Mouse (Mus musculus) heart, embryonic 11.5 days (tissue): Measurements from ENCODE around the gene Hrh3. TPM values are rescaled to one million over a fixed set of nuclear protein-coding genes. Genes with fewer than 3 reads are reported as not detected.

Experiments
- ATAC-seq: fragments of 200-750 bp; cut with Nextera tagmentation; replicated peaks from 2 replicates; pipeline ENCODE4 v1.8.0; 2017; ENCODE audit warnings: moderate library complexity; ENCODE audit not compliant: insufficient number of reproducible peaks, low FRiP score, low TSS enrichment
- H3K27ac ChIP-seq: fragments of 300-500 bp; sonication (generic); 2 replicates; pipeline ENCODE4 v1.5.1; 2014; ENCODE audit warnings: mild to moderate bottlenecking, low read depth, low read length
- H3K27me3 ChIP-seq: fragments of 300-500 bp; sonication (generic); 2 replicates; pipeline ENCODE4 v1.6.1; 2014; ENCODE audit warnings: mild to moderate bottlenecking, low read length, mixed read lengths; ENCODE audit not compliant: control insufficient read depth, insufficient read depth
- H3K36me3 ChIP-seq: fragments of 300-500 bp; sonication (generic); 2 replicates; pipeline ENCODE4 v1.6.1; 2014; ENCODE audit warnings: mild to moderate bottlenecking, low read length, moderate library complexity, mixed read lengths; ENCODE audit not compliant: control insufficient read depth, insufficient read depth
- H3K4me1 ChIP-seq: fragments of 300-500 bp; sonication (generic); 2 replicates; pipeline ENCODE4 v1.6.1; 2014; ENCODE audit warnings: low read length; ENCODE audit not compliant: control insufficient read depth, insufficient read depth
- H3K4me2 ChIP-seq: fragments of 300-500 bp; sonication (generic); 2 replicates; pipeline ENCODE4 v1.6.1; 2014; ENCODE audit warnings: mild to moderate bottlenecking, moderate library complexity
- H3K4me3 ChIP-seq: fragments of 300-500 bp; sonication (generic); 2 replicates; pipeline ENCODE4 v1.5.1; 2014; ENCODE audit warnings: low read depth, low read length
- H3K9ac ChIP-seq: fragments of 300-500 bp; sonication (generic); 2 replicates; pipeline ENCODE4 v1.6.1; 2014; ENCODE audit warnings: mild to moderate bottlenecking, low read depth, low read length, moderate library complexity
- H3K9me3 ChIP-seq: fragments of 300-500 bp; sonication (generic); replicated peaks from 2 replicates; pipeline ENCODE4 v1.6.1; 2016; ENCODE audit warnings: low read length; ENCODE audit not compliant: control insufficient read depth
- WGBS: fragments of 180-500 bp; shearing (Covaris S2); extraction: QIAGEN DNeasy Blood & Tissue Kit; methylation state at CpG from one replicate; pipeline ENCODE4 v1.1.7; 2014; ENCODE audit not compliant: insufficient replicate concordance; 5-methylcytosine and 5-hydroxymethylcytosine counted together
- polyA plus RNA-seq: library from polyadenylated mRNA; unstranded; fragments of >200 nt; fragmentation: Nextera tagmentation; extraction: Ambion mirVana; gene quantifications from 2 replicates; pipeline ENCODE4 v1.2.1, GENCODE M21; 2014

Gene Hrh3
- polyA plus RNA-seq, 1 experiment from 2014 or later = not detected

DNA sequence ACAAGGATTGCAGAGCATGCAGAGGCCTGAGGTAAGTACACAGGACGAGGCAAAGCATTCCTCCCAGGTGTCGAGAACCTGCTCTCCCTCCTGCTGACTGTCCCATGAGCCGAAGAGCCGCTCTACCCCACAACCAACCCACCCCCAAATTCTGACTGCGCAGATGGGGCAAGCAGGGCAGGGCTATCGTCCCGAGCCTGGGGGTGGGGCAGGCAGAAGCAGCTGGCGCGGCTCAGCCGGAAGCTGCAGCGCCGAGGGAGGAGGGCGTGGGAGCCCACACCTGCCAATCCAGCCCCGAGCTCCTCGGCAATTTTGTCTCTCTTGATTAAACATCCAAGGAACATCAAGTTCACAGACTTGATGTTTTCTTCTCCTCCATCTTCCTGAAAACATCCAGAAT is 4.8 kb downstream of the Hrh3 start:
- peaks cover 76% of the 10 kb centered on the region for H3K27me3 ChIP-seq
- no peaks in the 10 kb centered on the region for H3K36me3 ChIP-seq
- WGBS = 7% methylated on average over 15 of the region's 15 CpGs
- H3K27ac ChIP-seq = no peak overlapping the region
- H3K4me1 ChIP-seq = peaks cover 9% of the 10 kb centered on the region
- no peak overlapping the region for H3K9ac ChIP-seq
- H3K4me3 ChIP-seq = no peak overlapping the region
- H3K4me2 ChIP-seq = peak overlapping the region; percentile 6; the same call in 1 of the 2 replicates
- no peaks in the 10 kb centered on the region for H3K9me3 ChIP-seq
- ATAC-seq = no peak

DNA sequence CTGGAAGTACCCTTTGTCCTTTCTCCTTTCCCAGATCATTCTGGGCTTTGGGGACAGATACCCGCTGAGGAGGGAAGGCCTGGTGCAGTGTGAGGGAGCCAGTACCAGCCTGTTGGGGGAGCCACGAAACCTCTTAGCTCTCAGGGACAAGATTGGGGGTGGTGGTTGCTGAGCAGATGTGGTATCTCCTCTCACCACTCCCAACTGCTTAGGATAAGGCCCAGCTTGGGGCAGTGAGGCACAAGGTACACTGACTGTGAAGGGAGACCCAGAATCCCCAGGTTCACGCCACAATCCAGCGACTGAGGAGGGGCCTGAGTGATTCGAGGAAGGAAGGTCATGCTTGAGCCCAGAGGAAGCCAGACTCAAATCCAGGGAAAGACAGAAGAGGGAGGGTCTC is 6.1 kb downstream of the Hrh3 start:
- H3K9ac ChIP-seq = no peak overlapping the region
- H3K4me1 ChIP-seq = peaks cover under 1% of the 10 kb centered on the region; the same call in 1 of the 2 replicates
- H3K36me3 ChIP-seq = no peaks in the 10 kb centered on the region
- H3K27me3 ChIP-seq = peaks cover 63% of the 10 kb centered on the region
- no peak overlapping the region for H3K4me2 ChIP-seq
- WGBS = 25% methylated on average over 5 of the region's 5 CpGs
- H3K4me3 ChIP-seq = no peak overlapping the region
- no peaks in the 10 kb centered on the region for H3K9me3 ChIP-seq
- no peak overlapping the region for H3K27ac ChIP-seq
- ATAC-seq = no peak

DNA sequence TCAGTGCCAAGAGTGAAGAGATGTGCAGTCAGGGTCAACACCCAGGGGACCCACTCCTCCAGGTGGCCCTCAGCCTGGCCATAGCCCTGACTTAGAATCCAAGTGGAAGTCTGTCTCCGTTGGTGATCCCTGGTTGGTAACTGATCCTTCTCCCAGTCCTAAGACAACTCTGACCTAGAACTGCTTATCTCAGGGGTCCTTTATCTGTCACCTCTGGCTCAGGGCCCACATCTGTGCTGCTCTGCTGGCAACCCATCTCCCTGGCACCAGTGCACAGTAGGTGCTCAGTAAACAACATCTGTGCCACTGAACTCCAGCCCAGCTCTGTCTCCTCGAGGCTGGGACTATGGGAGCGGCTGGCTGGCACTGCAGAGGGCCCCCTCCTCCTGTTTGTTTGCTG is 6.7 kb downstream of the Hrh3 start:
- Histone ChIP-seq H3K4me1 (no peaks in the 10 kb centered on the region; the same call in 1 of the 2 replicates), H3K27me3 (peaks cover 57% of the 10 kb centered on the region), H3K4me2 (no peak overlapping the region), H3K9ac (no peak overlapping the region), H3K36me3 (no peaks in the 10 kb centered on the region), H3K4me3 (no peak overlapping the region), H3K27ac (no peak overlapping the region), H3K9me3 (no peaks in the 10 kb centered on the region)
- 28% methylated on average over 3 of the region's 3 CpGs for WGBS
- ATAC-seq = no peak

DNA sequence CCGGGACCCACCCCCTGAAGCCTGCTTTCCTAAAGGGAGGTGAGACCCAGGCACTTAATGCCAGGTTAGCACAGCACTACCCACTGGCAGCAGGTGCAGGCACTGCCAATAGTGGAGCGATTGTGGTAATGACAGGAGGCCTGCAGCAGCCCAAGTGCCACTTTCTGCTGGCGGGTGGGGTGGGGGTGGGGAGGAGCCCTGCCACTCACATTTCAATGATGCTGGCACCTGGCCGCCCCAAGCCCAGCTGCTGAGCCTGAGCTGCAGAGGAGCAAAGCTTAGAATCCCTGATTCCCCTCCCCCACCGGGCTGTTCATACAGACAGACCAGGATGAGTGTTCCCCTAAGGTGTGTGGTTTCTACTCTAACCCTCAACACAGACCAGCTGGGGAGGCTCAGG is 8.6 kb downstream of the Hrh3 start:
- H3K27ac ChIP-seq = no peak overlapping the region
- WGBS = 40% methylated on average over 5 of the region's 5 CpGs
- peaks cover 38% of the 10 kb centered on the region for H3K27me3 ChIP-seq
- no peak overlapping the region for H3K4me3 ChIP-seq
- H3K9me3 ChIP-seq = no peaks in the 10 kb centered on the region
- H3K4me2 ChIP-seq = no peak overlapping the region
- ATAC-seq = no peak
- no peaks in the 10 kb centered on the region for H3K36me3 ChIP-seq
- no peak overlapping the region for H3K9ac ChIP-seq
- no peaks in the 10 kb centered on the region; the same call in 1 of the 2 replicates for H3K4me1 ChIP-seq

DNA sequence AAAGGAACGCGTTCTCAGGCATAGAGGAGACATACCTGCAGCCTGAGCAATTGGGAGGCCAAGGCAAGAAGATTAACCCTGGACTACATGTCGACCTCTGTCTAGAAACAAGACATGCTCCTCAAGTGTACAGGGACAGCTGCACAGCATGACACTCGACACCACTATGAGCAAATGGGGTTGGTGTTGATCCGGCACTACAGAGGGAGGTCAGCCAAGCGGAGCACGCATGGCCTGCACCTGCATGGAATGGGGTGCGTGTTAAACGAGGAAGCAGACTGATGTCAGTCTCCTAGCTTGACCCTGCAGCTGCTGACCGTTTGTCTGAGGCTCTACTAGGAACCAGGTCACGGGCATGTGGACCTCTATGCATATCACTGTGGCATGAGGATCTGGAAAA is 14.0 kb downstream of the Hrh3 start:
- Histone ChIP-seq H3K9ac (no peak overlapping the region), H3K4me1 (no peaks in the 10 kb centered on the region), H3K4me2 (no peak overlapping the region), H3K36me3 (no peaks in the 10 kb centered on the region), H3K9me3 (no peaks in the 10 kb centered on the region), H3K27me3 (no peaks in the 10 kb centered on the region; the same call in 1 of the 2 replicates), H3K4me3 (no peak overlapping the region), H3K27ac (no peak overlapping the region)
- no peak for ATAC-seq
- 61% methylated on average over 11 of the region's 11 CpGs for WGBS

DNA sequence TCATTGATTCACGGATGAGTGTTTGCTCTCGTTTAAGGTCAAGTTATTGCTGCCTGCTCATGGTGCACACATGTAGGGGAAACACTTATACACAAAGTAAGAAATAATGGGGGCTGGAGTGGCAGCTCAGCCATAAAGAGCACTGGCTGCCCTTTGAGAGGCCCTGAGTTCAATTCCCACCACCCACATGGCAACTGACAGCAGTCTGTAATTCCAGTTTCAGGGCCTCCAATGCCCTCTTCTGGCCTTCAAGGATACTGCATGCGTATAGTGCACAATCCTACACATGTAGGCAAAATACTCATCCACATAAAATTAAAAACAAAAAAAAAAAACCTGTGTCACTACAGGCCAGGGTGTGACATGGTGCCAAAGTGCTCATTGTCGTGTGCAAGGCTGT is 16.8 kb downstream of the Hrh3 start:
- Histone ChIP-seq H3K9ac (no peak overlapping the region), H3K4me3 (no peak overlapping the region), H3K4me2 (no peak overlapping the region), H3K4me1 (no peaks in the 10 kb centered on the region), H3K36me3 (peaks cover 3% of the 10 kb centered on the region), H3K27me3 (no peaks in the 10 kb centered on the region; the same call in 1 of the 2 replicates), H3K27ac (no peak overlapping the region), H3K9me3 (no peaks in the 10 kb centered on the region)
- 84% methylated on average over 4 of the region's 4 CpGs for WGBS
- no peak for ATAC-seq

DNA sequence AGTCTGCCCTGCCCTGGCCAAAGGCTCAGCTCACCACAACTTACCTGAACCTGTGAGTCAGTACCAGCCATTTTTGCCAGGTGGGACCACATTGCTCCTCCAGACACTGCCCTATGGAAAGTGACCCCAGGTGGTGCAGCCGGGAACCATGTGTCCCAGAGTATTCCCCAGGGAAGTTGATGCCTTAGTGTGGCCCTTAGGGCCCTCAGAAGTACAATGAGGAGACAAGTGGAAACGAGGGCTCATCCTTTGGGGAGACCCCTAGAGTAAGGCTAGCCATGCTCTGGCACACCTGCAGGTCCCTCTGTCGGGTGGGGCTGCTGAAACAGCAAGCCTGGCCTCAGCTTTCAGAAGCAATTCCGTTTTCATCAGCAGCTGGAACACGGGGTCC is 17.7 kb downstream of the Hrh3 start:
- 88% methylated on average over 5 of the region's 5 CpGs for WGBS

DNA sequence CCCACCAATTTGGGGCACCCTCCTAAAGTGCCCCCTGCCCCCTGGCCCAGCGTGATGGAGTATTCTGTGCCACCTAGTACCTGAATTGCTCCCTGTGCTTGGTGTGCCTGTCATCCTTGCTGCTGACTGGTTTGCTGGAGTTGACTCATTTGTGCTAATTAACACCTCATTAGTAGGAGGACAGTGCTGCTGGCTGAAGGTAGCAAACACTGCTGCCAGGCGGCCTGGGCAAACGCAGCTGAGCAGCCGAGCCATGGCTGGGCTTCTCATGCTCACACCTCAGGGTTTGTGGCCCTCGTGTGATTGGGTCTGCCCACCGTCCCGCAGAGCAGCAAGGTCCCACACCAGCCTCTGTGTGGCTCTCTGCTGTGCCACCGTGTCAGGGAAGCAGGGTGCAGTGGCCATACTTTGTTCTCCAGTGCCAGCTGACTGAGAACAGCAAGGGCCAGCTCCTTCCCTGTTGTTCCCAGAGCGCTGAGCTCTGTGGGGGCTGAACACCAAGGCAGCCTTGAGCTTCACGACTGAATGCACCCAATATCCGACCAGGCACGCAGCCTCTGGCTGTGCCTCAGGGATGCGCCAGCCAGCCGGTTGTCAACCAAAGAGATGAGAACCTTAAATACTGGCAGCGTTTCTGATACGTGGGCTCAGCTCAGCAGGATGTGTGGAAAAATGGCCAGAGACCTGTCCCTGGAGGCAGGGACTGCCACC is 18.2 kb downstream of the Hrh3 start:
- WGBS = 69% methylated on average over 16 of the region's 16 CpGs
- Histone ChIP-seq H3K9me3 (no peaks in the 10 kb centered on the region), H3K27me3 (no peaks in the 10 kb centered on the region; the same call in 1 of the 2 replicates), H3K36me3 (peaks cover 3% of the 10 kb centered on the region), H3K9ac (no peak overlapping the region), H3K4me3 (no peak overlapping the region), H3K4me1 (no peaks in the 10 kb centered on the region), H3K27ac (no peak overlapping the region), H3K4me2 (no peak overlapping the region)
- ATAC-seq = no peak

More for the DNA sequence above, 17.7 kb downstream of the Hrh3 start:
- H3K4me2 ChIP-seq = no peak overlapping the region
- ATAC-seq = no peak
- no peaks in the 10 kb centered on the region; the same call in 1 of the 2 replicates for H3K27me3 ChIP-seq
- no peak overlapping the region for H3K27ac ChIP-seq
- H3K9me3 ChIP-seq = no peaks in the 10 kb centered on the region
- no peaks in the 10 kb centered on the region for H3K4me1 ChIP-seq
- H3K9ac ChIP-seq = no peak overlapping the region
- H3K4me3 ChIP-seq = no peak overlapping the region
- peaks cover 3% of the 10 kb centered on the region for H3K36me3 ChIP-seq

DNA sequence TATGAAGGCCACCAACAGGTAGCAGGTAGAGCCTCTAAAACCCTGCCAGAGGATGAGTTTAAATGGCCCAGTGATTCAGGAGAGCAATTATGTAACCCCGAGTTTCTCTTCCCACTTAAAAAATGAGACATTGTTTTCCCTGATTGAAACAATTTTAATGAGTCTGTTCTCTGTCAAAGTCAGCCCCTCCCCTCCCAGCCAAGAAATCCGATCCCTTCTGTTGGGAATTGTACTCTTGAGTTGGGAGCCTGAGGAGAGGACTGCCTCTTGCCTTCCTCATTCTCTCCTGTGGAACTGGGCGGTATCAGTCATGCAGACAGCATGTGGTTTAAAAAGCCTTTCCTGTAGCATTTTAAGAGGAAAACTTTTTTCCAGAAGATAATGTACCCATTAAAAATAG is 19.7 kb downstream of the Hrh3 start:
- no peaks in the 10 kb centered on the region for H3K4me1 ChIP-seq
- H3K9ac ChIP-seq = no peak overlapping the region
- H3K4me2 ChIP-seq = no peak overlapping the region
- ATAC-seq = no peak
- peaks cover 3% of the 10 kb centered on the region for H3K36me3 ChIP-seq
- no peaks in the 10 kb centered on the region; the same call in 1 of the 2 replicates for H3K27me3 ChIP-seq
- no peaks in the 10 kb centered on the region for H3K9me3 ChIP-seq
- H3K27ac ChIP-seq = no peak overlapping the region
- 46% methylated on average over 3 of the region's 3 CpGs for WGBS
- no peak overlapping the region for H3K4me3 ChIP-seq
